Comparison of ENCODE assay signal across 10 mouse cellular contexts in the genomic region with DNA sequence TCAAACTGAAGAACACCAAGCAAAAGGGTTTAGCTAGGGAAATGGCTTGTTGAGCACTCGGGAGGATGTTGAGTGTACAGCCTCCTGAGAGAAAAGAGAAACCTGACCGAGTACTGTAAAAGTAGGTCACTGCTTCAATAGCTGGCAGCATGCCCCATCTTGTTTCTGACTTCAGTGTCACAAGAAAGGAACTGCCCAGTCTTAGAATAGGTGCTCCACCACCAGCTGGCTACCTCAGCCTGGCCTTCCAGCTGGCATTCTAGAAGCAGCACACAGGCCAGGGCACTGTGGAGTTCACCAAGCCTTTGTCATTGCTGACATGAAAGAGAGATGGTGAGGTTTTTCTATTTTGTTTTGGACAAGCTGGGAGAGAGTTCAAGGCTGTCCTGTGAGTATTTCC.
DNase-seq lines count a peak whose midpoint lies in the region; ATAC-seq lines count a peak whose summit lies in the region.
"Had no signal": no experiment of that assay in that cellular context is flagged by ENCODE, and none has a peak within 500 bp of the region (broad histone marks: within the 10 kb centered on the region; RNA-seq: fewer than 3 reads in every experiment).

No protein-coding gene starts in this region.

- no peaks in the 10 kb centered on the region for H3K27me3 ChIP-seq in embryonic facial prominence, embryonic 14.5 days (replicated peaks; ENCODE audit: control insufficient read depth, insufficient read depth, low read length)
- no peaks in the 10 kb centered on the region for H3K27me3 ChIP-seq in embryonic facial prominence, embryonic 10.5 days (replicated peaks; ENCODE audit: low read depth, poor library complexity, severe bottlenecking)
- H3K27me3 ChIP-seq: heart, embryonic 13.5 days had no signal

- no peak for ATAC-seq in embryonic facial prominence, embryonic 14.5 days (ENCODE audit: low read depth)

- no peaks in the 10 kb centered on the region for H3K36me3 ChIP-seq in embryonic facial prominence, embryonic 14.5 days (ENCODE audit: control insufficient read depth, insufficient read depth, low read length)
- H3K36me3 ChIP-seq in embryonic facial prominence, embryonic 10.5 days (replicated peaks), result no peaks in the 10 kb centered on the region
- H3K36me3 ChIP-seq: heart, embryonic 13.5 days had no signal

- WGBS in embryonic facial prominence, embryonic 14.5 days, result 62% methylated on average over 2 of the region's 2 CpGs
- WGBS in embryonic facial prominence, embryonic 10.5 days, result 83% methylated on average over 2 of the region's 2 CpGs

- intact Hi-C loops in gastrocnemius, postnatal 36 days (cut with DNase I), result no loop called here
- intact Hi-C loops in left cerebral cortex, postnatal 14 days (cut with DNase I), result loop anchor here (10.0 kb wide), 1 partner anchor 58 kb away; no protein-coding TSS in a partner anchor

- DNase-seq in embryonic facial prominence, embryonic 14.5 days (ENCODE audit: low spot score), result peak; percentile 11
- DNase-seq in embryonic facial prominence, embryonic 10.5 days (ENCODE audit: low spot score), result no peak
- DNase-seq in testis, postnatal 10 days (ENCODE audit: low spot score), result peak; percentile 53
- no peak for DNase-seq in testis, postnatal 14 days (ENCODE audit: low spot score)
- DNase-seq in gastrocnemius, postnatal 36 days, result peak; percentile 41 to 73
- peak; percentile 67 to 68 for DNase-seq in left cerebral cortex, postnatal 14 days (ENCODE audit: low spot score in 2 of 2)
- peak; percentile 72 for DNase-seq in skeletal muscle tissue, adult 2 months (ENCODE audit: low read depth, low spot score)
- DNase-seq in spleen, adult 18-20 months, result no peak

- H3K4me2 ChIP-seq in embryonic facial prominence, embryonic 14.5 days (ENCODE audit: low read depth, low read length), result no peak overlapping the region
- H3K4me2 ChIP-seq: heart, embryonic 13.5 days had no signal

- H3K9ac ChIP-seq in embryonic facial prominence, embryonic 14.5 days (ENCODE audit: low read depth, low read length), result no peak overlapping the region
- H3K9ac ChIP-seq: heart, embryonic 13.5 days; liver, embryonic 14.5 days had no signal

- no peak overlapping the region for H3K4me3 ChIP-seq in embryonic facial prominence, embryonic 14.5 days (ENCODE audit: low read depth, low read length)
- no peak overlapping the region for H3K4me3 ChIP-seq in embryonic facial prominence, embryonic 10.5 days
- H3K4me3 ChIP-seq: heart, embryonic 13.5 days had no signal

- H3K27ac ChIP-seq in embryonic facial prominence, embryonic 14.5 days (replicated peaks; ENCODE audit: low read depth, low read length), result no peak overlapping the region
- no peak overlapping the region for H3K27ac ChIP-seq in embryonic facial prominence, embryonic 10.5 days (replicated peaks)
- H3K27ac ChIP-seq: heart, embryonic 13.5 days; liver, embryonic 14.5 days had no signal

- no peaks in the 10 kb centered on the region for H3K4me1 ChIP-seq in embryonic facial prominence, embryonic 14.5 days (ENCODE audit: control insufficient read depth, insufficient read depth, low read length)
- H3K4me1 ChIP-seq in embryonic facial prominence, embryonic 10.5 days, result no peaks in the 10 kb centered on the region

- no peaks in the 10 kb centered on the region for H3K9me3 ChIP-seq in embryonic facial prominence, embryonic 14.5 days (ENCODE audit: control insufficient read depth, low read length)
- H3K9me3 ChIP-seq in embryonic facial prominence, embryonic 10.5 days, result no peaks in the 10 kb centered on the region
- H3K9me3 ChIP-seq: heart, embryonic 13.5 days had no signal

Comparison
In these comparisons a context has a peak if more than half of its experiments do, and no peak if none do; other contexts are left out.
1. DNase-seq: peak in embryonic facial prominence, embryonic 14.5 days (single experiment), testis, postnatal 10 days (single experiment), gastrocnemius, postnatal 36 days (2 of 2), left cerebral cortex, postnatal 14 days (2 of 2) and skeletal muscle tissue, adult 2 months (single experiment); none in embryonic facial prominence, embryonic 10.5 days (single experiment), testis, postnatal 14 days (single experiment) and spleen, adult 18-20 months (0 of 2).